Mouse (Mus musculus) spleen, adult 2 months (tissue): ENCODE results near the gene Gucy2e.

Source experiments
- CTCF ChIP-seq: fragments of 200-500 bp; IDR thresholded peaks from 2 replicates; pipeline ENCODE4 v1.5.1; 2011; ENCODE audit warnings: mild to moderate bottlenecking, inconsistent platforms; ENCODE audit not compliant: insufficient read depth, insufficient read length, insufficient replicate concordance; ENCODE audit errors: extremely low read depth
- POLR2A ChIP-seq: fragments of 200-500 bp; IDR thresholded peaks from 2 replicates; pipeline ENCODE4 v1.6.1; 2011; ENCODE audit warnings: low read depth, low read length, inconsistent platforms

DNA sequence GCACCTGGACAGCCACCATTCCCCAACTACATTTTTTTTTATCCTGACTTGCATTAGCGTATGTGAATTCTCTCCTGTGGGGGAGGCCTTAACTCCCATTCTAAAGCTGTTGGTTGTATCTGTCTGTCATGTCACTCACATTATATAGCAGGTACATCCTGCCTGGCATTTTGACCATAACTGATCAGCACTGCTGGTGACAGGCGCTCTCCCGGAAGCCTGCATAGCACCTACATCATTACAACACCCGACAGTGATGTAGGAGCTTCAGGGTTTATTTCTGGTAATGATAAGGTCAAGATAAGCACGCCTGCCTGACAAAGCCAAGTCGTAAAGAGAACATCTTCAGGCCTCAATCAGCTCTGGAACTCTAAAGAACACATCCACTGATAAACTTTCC is 36.6 kb downstream of the Gucy2e start:
- TF ChIP-seq POLR2A (no peak), CTCF (no peak)
